Mouse (Mus musculus) frontal cortex, postnatal 36 days (tissue): Measurements from ENCODE around the gene 9430097D07Rik.

Experiments
- DNase-seq, 2 experiments: peaks; one replicate each; pipeline ENCODE4 v3.0.0; 2022; ENCODE audit warnings: low spot score in 2 of 2

The 9430097D07Rik gene

DNA sequence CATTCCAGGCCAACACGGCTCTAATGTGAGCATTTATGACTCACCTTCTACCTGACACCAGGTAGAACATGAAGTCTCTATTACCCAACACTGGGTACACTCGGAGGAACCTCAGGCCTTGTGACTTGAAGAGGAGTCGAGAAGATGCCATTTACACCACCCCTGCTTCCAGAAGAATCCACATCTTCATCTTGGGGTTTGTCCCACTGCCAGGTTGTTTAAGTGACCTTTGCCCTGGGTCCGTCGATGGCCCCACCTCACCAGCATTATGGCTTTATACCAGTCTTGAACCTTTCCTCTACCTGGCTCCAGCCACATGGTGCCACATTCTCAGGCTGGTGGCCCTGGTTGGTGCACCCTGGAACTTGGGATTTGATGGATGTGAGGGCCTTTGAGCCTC, 21.8 kb upstream of the 9430097D07Rik start:
- DNase-seq, result no peak

DNA sequence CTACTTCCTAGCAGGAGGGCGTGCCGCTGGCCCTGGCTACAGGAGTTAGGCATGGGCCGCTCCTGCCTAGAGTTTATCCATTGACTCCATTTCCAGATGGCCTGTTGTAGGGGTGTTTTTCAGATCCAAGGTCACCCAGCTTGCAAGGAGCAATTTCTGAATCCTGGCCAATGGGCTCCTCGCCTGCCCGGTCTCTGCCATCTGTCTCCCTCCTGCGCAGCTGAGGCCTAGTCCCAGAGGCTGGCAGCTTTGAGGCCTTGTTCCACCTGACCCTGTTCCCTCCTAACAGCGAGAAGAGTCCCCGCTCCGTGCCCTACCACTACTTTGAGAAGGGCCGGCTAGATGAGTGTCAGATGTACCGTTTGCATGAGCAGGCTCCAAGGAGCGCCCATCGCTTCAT, 21.2 kb upstream of the 9430097D07Rik start:
- DNase-seq, result no peak

GRCm38 (mm10) chr2:32591249-32591648, 15.8 kb upstream of the 9430097D07Rik start:
- DNase-seq, result no peak

DNA sequence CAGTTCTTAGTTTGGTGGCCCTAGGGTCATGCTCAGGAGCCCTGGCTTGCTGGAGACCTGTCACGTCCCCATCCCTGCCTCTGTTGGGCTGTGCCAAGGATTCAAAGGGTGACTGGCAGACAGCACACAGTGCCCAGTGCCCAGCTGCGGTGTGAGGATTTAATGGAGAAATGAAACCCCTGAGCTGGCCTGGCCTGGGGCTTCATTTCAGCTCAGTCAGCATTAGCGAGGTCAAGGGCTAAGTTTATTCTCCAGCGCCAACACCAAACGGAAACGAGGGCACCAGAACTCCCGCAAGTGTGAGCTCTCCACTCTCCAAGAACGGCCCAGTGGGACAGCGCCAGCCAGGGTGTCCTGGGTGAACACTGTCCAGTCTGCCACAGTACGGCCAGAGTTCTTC, 14.7 kb upstream of the 9430097D07Rik start:
- no peak for DNase-seq

GRCm38 (mm10) chr2:32589213-32589795, 13.8 kb upstream of the 9430097D07Rik start:
- DNase-seq, result peak; percentile 68 to 69

GRCm38 (mm10) chr2:32587731-32588321, 12.3 kb upstream of the 9430097D07Rik start:
- no peak for DNase-seq

GRCm38 (mm10) chr2:32586871-32587351, 11.4 kb upstream of the 9430097D07Rik start, which contains the start of gene St6galnac4:
TSS of gene St6galnac4 (plus strand) at chr2:32587095.
- peak; percentile 87 to 88 for DNase-seq

DNA sequence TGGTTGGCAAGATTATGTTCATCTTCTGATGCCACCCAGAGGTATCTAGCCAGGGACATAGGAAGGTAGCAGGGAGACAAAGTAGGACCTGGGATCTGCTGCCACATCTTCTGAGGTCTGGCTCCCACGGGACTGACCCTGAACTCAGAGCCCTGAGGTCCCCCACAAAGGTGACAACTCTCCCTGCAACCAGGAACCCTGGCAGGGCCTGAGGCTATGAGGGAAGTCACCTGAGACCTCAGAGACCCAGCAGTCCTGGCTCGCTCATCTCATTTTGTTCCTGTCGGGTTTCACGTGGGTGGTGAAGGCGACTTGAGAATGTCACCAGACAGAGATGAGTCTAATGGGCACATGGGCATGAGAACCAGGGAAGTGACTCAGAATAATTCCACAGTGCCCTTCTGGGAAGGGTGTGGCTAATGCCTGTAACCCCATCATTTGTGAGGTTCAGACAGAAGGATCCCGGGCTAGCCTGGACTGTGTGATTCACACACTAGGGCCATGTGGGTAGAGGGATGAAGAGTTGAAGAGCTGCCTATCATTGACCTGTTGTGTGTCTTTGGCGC, 9.7 kb upstream of the 9430097D07Rik start:
- no peak for DNase-seq

DNA sequence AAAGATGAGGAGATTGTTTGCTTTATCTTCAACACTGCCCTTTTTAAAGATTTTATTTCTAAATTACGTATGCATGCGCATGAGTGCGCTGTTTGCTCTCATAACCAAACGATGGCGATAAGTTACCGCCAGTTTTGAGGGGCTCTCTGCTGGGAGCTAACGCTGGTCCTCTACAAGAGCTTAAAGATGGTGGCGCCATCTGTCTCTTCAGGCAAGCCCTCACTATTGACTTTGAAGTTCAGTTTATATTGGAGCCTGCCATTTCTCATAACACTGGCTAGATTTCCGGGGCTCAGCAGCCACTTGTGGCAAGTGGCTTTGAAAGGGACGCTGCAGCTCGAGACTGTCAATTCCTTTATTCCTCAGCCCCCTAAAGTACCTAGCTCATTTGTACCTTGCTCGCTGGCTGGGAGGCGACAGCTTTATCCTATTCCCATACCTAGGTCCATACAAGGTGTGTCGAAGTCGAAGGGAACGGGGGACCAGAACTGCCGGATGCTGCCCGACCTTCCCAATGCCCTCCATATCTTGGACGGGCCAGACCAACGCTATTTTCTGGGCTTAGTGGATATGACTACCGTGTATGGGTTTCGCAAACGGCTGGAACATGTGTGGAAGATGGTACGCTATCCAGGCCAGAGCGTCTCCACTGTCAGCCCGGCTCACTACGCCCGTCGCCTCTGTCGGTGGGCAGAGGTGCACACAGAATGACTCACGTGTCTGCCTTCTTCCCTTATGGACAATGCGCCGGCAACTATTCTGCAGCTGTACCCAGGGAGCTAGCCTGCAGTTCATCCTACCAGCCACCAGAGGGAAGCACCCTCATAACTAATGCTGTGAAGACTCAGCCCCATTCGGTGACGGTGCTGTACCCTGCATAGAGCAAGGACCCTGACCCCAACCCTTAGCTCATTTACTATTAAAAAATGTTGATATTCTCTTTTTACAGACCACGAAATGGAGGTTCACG, 7.6 kb upstream of the 9430097D07Rik start:
- peak; percentile 82 to 94 for DNase-seq

GRCm38 (mm10) chr2:32581450-32582095, 6.1 kb upstream of the 9430097D07Rik start:
- peak; percentile 75 to 91 for DNase-seq

GRCm38 (mm10) chr2:32578146-32579046, 2.9 kb upstream of the 9430097D07Rik start:
- DNase-seq, result no peak

- no peak for DNase-seq
These were observed 1.0 kb upstream of the 9430097D07Rik start for GRCm38 (mm10) chr2:32576532-32576931.

DNA sequence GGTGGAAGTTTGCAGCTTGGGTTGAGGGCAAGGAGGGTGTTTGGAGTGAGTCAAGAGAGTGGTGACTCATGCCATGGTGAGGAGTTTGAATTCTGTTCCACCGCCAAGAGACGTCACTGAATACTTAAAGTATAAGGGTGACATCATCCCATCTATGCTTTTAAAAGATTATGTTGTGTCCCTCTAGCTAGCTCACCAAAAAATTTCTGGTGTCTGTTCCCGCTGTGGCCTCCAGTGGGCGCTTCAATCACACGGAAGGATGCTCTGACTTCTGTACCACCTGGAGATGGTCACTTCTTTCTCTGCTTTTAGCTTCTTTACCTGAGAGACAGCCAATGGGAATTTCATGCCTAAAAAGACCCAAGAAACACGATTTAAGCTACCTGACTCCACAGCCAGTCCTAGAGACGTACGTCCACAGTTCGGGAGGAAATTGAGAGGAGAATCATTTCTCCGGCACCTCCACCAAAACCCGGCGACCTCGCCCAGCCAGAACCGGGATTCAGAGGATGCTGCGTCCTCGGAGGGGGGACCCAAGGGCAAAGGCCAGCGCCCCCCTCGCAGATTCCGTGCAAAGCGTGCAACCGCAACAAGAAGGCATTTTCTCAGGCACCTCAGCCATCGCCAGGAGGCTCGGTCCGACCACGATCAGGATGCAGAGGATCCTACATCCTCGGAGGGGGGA, 441 bp downstream of the 9430097D07Rik start:
- peak; percentile 84 to 87 for DNase-seq

GRCm38 (mm10) chr2:32574497-32574896, 987 bp downstream of the 9430097D07Rik start, which contains the start of gene Pip5kl1:
TSS of gene Pip5kl1 (plus strand) at chr2:32574797.
- DNase-seq, result no peak

DNA sequence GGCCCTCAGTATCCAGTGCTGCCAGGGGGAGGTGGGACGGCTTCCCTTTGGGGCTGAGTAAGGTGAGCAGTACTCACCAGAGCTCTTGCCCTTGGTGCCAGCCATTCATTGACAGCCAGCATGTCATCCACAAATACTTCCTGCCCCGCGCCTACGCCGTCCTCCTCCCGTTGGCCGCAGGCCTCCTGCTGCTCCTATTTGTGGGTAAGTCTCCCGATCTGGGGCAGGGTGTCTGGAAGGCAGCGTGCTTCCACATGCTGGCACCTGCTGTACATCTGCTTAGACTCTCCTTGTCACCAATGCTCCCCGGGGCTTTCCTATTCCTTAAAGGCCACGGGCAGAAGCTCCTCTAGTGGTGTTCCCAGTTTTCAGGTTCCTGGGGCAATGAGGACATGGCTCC, 3.3 kb downstream of the 9430097D07Rik start:
- DNase-seq, result no peak

DNA sequence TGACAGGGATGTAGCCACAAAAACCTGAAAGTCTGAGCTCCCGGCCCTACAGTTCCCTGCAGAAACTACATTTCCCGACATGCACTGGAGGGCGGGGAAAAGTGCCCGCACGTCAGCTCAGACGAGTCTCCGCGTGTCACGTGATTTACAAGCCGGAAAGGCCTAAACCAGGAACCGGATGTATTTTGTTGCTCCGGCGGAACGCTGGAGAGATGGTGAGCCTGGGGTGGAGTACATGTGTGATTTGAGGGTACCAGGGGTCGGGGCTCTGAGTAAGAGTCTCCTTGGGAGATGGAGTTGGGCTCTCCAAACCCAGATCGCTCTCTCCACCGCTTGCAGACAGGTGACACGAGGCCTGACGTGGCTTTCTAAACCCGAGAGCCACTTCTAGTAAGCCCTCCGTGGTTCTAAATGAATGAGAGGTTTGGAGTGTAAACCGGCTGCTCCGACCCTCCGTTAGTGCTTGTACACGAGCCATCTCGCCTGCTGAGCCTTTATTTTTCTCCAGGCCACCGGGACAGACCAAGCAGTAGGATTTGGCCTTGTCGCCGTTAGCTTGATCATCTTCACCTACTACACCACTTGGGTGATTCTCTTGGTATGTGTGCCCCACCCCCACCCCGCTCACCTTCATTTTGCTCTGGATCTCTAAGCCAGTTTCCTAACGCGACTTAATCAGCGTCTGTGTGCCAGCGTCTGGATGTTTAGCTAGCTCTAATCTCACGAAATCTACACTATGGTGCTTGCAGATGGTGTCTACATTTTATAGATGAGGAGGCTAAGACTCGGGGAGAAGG, 4.6 kb downstream of the 9430097D07Rik start, which contains the start of gene Dpm2:
Gene Dpm2 (plus strand): TSS at position 161 of the 797 bp plus-strand sequence.
- DNase-seq, result peak; percentile 89 to 94

GRCm38 (mm10) chr2:32568941-32569340, 6.5 kb downstream of the 9430097D07Rik start:
- DNase-seq, result no peak

DNA sequence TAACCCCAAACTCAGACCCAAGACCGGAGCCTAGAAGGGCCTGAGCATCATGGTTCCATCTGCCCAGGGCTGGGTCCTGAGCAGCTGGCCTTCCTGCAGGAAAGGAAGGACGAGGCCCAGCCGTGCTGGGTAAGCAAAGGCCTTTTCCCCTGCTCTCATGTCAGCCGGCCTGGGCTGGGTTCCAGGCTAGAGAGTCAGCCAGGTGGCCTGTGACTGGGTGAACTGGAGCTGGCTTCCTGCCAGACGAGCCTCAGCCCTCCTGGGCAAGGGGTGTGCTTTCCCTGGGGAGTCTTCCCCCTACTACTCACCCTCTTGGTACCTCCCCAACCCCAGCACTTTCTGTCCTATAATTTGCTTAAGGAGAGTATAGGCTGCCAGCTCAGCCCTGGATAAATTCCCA, 7.3 kb downstream of the 9430097D07Rik start:
- DNase-seq, result no peak
